Mouse (Mus musculus): ENCODE results near the gene Psmb11. TPM values are rescaled to one million over a fixed set of nuclear protein-coding genes. Genes with fewer than 3 reads are reported as not detected.

Gene Psmb11
- polyA plus RNA-seq (2011; ENCODE audit: insufficient read depth, insufficient read length, low replicate concordance, missing spikeins), result 0.47 TPM in 1 of 2 replicates, not detected in the other

DNA sequence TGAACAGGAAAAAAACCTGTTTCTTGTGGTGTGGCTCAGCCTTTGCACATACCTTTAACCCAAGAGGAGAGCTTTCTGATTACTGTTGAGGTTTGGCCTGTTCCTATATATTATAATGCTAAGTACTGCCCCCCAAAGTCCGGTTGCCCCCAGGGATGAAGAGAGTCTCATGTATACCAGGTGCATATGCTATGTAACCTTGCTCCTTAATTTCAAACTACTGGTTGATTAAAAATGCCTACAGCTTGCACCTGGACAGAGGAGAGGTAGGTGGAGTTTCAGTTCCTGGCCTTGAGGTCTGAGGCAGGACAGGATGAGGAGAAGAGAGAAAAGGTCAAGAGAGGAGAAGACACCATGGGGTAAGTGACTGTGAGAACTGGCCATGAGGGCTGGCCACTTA is at the start of gene Psmb11:
Psmb11 (plus strand) TSS at position 301 of the 400 bp plus-strand sequence.
- WGBS, result 81% methylated on average over 1 of the region's 1 CpGs
- Histone ChIP-seq H3K27ac (ENCODE audit: control insufficient read depth, insufficient read depth, low read depth, low read length, poor library complexity) (no peak within 1 kb of the TSS), H3K4me1 (ENCODE audit: control insufficient read depth, insufficient read depth, low read length) (no peaks in the 10 kb centered on the region; the same call in 1 of the 2 replicates), H3K4me3 (replicated peaks; ENCODE audit: control insufficient read depth, low read depth, low read length) (no peak within 1 kb of the TSS)
- no peak for TF ChIP-seq CTCF (IDR thresholded peaks at IDR 0.05; ENCODE audit: control insufficient read depth, insufficient read depth, low read length)

DNA sequence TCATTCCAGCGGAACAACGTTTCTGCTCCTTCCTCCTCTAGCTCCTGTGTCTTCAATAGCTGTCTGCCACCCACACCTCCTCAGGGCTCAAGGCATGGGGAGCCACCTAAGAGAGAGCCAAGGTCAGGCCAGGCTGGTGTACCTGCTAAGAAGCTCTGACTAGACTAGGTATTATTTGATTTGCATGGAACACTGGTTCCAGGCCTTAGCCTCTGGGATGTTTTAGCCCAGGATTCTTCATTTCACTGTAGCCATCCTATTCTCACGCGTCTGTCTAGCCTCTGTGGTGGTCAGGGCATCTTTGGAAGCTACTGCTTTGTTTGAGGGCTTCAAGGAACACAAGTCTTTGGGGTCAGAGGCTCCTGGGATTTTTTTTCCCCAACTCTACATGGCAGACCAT is 49.1 kb upstream of the Psmb11 start:
- no peak overlapping the region for H3K4me3 ChIP-seq (replicated peaks; ENCODE audit: control insufficient read depth, low read depth, low read length)
- H3K27ac ChIP-seq (ENCODE audit: control insufficient read depth, insufficient read depth, low read depth, low read length, poor library complexity), result no peak overlapping the region
- no peak for TF ChIP-seq CTCF (IDR thresholded peaks at IDR 0.05; ENCODE audit: control insufficient read depth, insufficient read depth, low read length)
- no peak for TF ChIP-seq POLR2A (IDR thresholded peaks at IDR 0.05; ENCODE audit: borderline replicate concordance, control insufficient read depth, low read depth, low read length)
- H3K4me1 ChIP-seq (ENCODE audit: control insufficient read depth, insufficient read depth, low read length), result no peaks in the 10 kb centered on the region
- 72% methylated on average over 4 of the region's 4 CpGs for WGBS

DNA sequence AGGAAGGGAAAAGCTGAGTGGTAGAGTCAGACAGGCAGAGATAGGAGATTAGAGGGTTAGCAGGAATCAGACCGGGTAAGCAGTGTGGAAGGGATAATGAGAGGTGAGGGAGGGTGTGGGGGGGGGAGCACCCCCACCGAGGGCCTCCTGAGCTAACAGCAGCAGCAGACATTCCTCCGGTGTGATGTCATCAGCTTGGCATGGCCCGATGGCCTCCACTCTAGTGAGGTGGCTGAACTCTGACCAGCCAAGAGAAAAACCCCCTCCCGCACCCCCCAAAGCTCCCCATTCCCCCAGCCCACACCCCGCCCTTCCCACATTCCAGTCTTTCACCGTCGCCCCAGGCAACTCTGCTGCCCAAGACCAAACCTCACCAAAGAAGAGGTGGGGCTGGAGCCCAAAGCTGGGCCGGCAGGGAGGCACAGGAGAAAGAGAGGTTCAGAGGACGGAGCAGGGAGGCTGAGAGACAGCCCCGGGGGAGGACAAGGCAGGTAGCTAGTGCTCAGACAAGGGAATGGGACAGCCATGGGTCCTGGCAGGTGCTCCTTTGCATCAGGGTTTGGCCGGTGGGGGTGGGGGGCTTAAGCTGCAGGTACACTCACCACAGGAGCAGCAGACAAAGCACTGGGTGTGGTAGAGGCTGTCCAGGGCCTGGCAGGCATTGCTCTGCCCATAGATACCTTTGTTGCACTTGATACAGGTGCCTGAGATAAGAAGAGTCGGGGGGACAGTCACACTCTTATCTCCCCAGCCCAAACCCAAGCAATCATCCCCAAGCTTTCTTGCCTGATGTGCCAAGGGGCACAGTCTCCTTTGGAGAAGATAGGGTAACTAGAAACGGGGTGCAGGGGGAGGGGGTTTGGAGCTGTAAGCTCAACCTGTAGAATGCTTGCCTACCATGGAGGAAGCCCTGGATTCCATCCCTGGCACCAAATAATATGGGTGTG is 48.2 kb upstream of the Psmb11 start:
- Histone ChIP-seq H3K4me1 (ENCODE audit: control insufficient read depth, insufficient read depth, low read length) (no peaks in the 10 kb centered on the region; the same call in 1 of the 2 replicates), H3K27ac (ENCODE audit: control insufficient read depth, insufficient read depth, low read depth, low read length, poor library complexity) (no peak overlapping the region), H3K4me3 (replicated peaks; ENCODE audit: control insufficient read depth, low read depth, low read length) (no peak overlapping the region)
- TF ChIP-seq CTCF (IDR thresholded peaks at IDR 0.05; ENCODE audit: control insufficient read depth, insufficient read depth, low read length), result no peak
- no peak for TF ChIP-seq POLR2A (IDR thresholded peaks at IDR 0.05; ENCODE audit: borderline replicate concordance, control insufficient read depth, low read depth, low read length)
- WGBS, result 75% methylated on average over 14 of the region's 14 CpGs

DNA sequence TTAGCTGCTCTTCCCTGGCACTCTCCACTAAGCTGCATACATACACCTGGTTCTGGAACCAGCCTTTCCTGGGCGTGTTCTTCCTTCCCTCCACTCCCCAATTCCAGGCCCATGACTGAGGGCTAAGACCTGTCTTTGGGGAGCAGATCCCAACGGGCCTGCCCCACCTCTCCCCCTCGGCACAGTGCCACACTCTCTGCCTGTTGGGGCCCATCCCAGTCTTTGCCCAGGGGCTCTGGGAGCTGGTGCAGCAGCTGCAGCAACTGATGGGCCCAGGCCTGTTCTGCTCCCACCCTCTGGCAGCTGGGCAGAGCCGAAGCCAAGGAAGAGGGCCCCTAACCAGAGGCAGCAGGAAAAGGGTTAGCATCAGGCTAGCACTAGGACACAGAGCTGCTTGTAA is 47.0 kb upstream of the Psmb11 start:
- TF ChIP-seq POLR2A (IDR thresholded peaks at IDR 0.05; ENCODE audit: borderline replicate concordance, control insufficient read depth, low read depth, low read length), result no peak
- TF ChIP-seq CTCF (IDR thresholded peaks at IDR 0.05; ENCODE audit: control insufficient read depth, insufficient read depth, low read length), result no peak
- WGBS, result 63% methylated on average over 4 of the region's 4 CpGs
- Histone ChIP-seq H3K4me3 (replicated peaks; ENCODE audit: control insufficient read depth, low read depth, low read length) (no peak overlapping the region), H3K4me1 (ENCODE audit: control insufficient read depth, insufficient read depth, low read length) (peaks cover 1% of the 10 kb centered on the region; the same call in 1 of the 2 replicates), H3K27ac (ENCODE audit: control insufficient read depth, insufficient read depth, low read depth, low read length, poor library complexity) (no peak overlapping the region)

DNA sequence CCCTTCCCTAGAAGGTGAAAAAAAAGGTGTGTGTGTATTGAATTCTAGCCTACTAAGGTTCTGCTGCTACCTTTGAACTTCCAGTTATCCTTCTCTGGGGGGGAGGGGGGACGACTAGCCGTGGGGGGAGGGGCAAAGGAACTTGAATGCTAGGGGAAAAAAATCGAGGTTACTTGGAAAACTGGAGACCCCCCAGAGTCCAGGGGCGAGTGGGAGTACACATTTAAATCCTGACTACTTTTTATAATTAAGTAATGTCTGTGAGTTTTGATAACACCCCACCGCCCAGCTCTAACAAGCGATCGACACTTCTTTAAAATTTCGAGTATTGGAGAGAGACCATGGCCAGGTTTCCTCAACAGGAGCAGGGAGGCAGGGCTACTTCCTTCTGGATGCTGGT is 46.2 kb upstream of the Psmb11 start:
- Histone ChIP-seq H3K27ac (ENCODE audit: control insufficient read depth, insufficient read depth, low read depth, low read length, poor library complexity) (no peak overlapping the region), H3K4me1 (ENCODE audit: control insufficient read depth, insufficient read depth, low read length) (peaks cover 3% of the 10 kb centered on the region; the same call in 1 of the 2 replicates), H3K4me3 (replicated peaks; ENCODE audit: control insufficient read depth, low read depth, low read length) (no peak overlapping the region)
- WGBS, result 45% methylated on average over 8 of the region's 8 CpGs
- TF ChIP-seq CTCF (IDR thresholded peaks at IDR 0.05; ENCODE audit: control insufficient read depth, insufficient read depth, low read length) (no peak), POLR2A (IDR thresholded peaks at IDR 0.05; ENCODE audit: borderline replicate concordance, control insufficient read depth, low read depth, low read length) (no peak)

DNA sequence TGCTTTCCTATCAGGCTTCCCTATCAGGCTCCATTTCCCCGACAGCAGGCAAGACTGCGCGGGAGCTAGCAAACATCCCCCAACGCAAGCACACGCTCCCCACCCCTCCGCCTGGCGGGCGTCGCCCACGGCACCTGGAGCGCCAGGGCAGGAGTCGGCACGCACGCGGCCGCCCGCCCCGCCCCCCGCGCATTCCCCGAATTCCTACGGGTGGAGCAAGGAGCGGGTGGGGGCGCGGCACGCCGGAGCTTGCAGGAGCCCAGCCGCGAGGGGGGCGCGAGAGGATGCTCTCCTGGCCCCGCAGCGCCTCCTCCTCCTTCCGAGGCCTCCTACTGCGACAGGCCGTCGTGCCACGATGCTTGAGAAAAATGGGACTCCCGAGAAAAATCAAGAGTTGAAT is 45.6 kb upstream of the Psmb11 start:
- H3K4me3 ChIP-seq (replicated peaks; ENCODE audit: control insufficient read depth, low read depth, low read length), result no peak overlapping the region
- WGBS, result 5% methylated on average over 39 of the region's 39 CpGs
- H3K4me1 ChIP-seq (ENCODE audit: control insufficient read depth, insufficient read depth, low read length), result peaks cover 3% of the 10 kb centered on the region; the same call in 1 of the 2 replicates
- H3K27ac ChIP-seq (ENCODE audit: control insufficient read depth, insufficient read depth, low read depth, low read length, poor library complexity), result no peak overlapping the region
- TF ChIP-seq POLR2A (IDR thresholded peaks at IDR 0.05; ENCODE audit: borderline replicate concordance, control insufficient read depth, low read depth, low read length) (no peak), CTCF (IDR thresholded peaks at IDR 0.05; ENCODE audit: control insufficient read depth, insufficient read depth, low read length) (no peak)

DNA sequence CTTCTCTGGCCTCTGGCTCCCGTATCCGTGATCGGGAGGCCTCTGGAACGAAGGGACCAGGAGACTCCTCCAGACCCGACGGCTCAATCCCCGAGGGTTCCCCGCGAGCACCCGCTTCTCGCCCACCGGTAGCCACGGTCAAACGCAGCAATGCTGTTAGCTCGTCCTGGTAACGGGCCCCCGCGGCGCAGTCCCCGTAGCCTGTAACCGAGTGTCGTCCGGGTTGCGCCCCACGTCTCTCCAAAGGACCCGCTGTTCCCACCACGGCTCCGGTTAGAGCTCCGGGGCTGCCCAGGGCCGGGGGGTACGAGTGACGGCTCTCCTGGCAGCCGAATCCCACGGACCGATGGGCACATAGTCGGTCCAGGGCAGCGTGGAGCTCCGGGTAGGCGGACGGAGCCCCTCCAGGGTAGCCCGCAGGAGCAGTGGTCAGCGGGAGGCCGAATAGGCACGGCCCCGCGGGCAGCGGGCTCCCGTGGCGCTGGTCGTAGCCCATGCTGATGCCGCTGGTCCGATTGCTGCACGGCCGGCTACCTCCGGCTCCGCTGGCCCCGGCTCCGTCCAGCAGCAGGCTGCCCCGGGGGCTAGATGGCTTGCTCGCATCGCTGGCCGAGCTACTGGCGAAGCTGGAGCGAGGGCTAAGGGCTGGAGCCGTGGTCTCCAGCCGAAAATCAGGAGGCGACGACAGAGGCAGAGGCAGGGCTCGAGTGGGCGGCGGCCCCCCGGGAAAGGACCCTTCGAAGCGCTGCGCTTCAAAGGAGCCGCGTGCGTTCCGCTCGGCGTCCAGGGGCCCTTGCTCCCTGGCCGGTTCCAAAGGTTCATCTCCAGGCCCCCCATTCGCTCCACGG is 44.8 kb upstream of the Psmb11 start:
- peaks cover 3% of the 10 kb centered on the region; the same call in 1 of the 2 replicates for H3K4me1 ChIP-seq (ENCODE audit: control insufficient read depth, insufficient read depth, low read length)
- TF ChIP-seq POLR2A (IDR thresholded peaks at IDR 0.05; ENCODE audit: borderline replicate concordance, control insufficient read depth, low read depth, low read length) (no peak), CTCF (IDR thresholded peaks at IDR 0.05; ENCODE audit: control insufficient read depth, insufficient read depth, low read length) (no peak)
- 6% methylated on average over 84 of the region's 84 CpGs for WGBS
- no peak overlapping the region; the same call in 1 of the 2 replicates for H3K27ac ChIP-seq (ENCODE audit: control insufficient read depth, insufficient read depth, low read depth, low read length, poor library complexity)
- peak overlapping the region; percentile 45 for H3K4me3 ChIP-seq (replicated peaks; ENCODE audit: control insufficient read depth, low read depth, low read length)

Data from bone marrow, adult 2 months (tissue).